Mouse (Mus musculus) brain, embryonic 18.5 days (tissue): ENCODE measurements at regions not wholly inside any gene's neighbourhood (a gene's known extent, or its start where the extent isn't known, plus 50 kb on each side); places are given as distances from the start of the nearest gene placed in this dataset.
"Not testable (repeated sequence)": the region's sequence is repeated elsewhere in the genome, so short reads cannot be mapped to it uniquely, and the experiment has no call there.

Experiments used
- DNase-seq: peaks from one replicate; pipeline ENCODE4 v3.0.0-alpha.2; 2012; ENCODE audit warnings: low read depth, low spot score

- DNase-seq = no peak
Measured at GRCm38 (mm10) chr10:19297669-19298068, 58.7 kb upstream of the Olig3 start.

GRCm38 (mm10) chr10:19295388-19296013, 60.8 kb upstream of the Olig3 start:
- DNase-seq = no peak

- DNase-seq = no peak
Measured at GRCm38 (mm10) chr10:19291474-19291873, 64.9 kb upstream of the Olig3 start.

GRCm38 (mm10) chr10:19291039-19291438, 65.3 kb upstream of the Olig3 start:
- not testable (repeated sequence) for DNase-seq

GRCm38 (mm10) chr10:19282166-19282565, 74.2 kb upstream of the Olig3 start:
- no peak for DNase-seq

- no peak for DNase-seq
Measured at GRCm38 (mm10) chr10:19281021-19281420, 75.3 kb upstream of the Olig3 start.

- DNase-seq = no peak
Measured at GRCm38 (mm10) chr10:19278189-19278842, 78.0 kb upstream of the Olig3 start.

GRCm38 (mm10) chr10:19277103-19277827, 79.1 kb upstream of the Olig3 start:
- peak; percentile 65 for DNase-seq

GRCm38 (mm10) chr10:19274985-19275384, 81.3 kb upstream of the Olig3 start:
- DNase-seq = no peak

GRCm38 (mm10) chr10:19269418-19269817, 86.9 kb upstream of the Olig3 start:
- no peak for DNase-seq

GRCm38 (mm10) chr10:19268051-19268450, 88.3 kb upstream of the Olig3 start:
- DNase-seq = no peak

GRCm38 (mm10) chr10:19240102-19240759, 116.1 kb upstream of the Olig3 start:
- peak; percentile 42 for DNase-seq

GRCm38 (mm10) chr10:19216240-19216639, 140.1 kb upstream of the Olig3 start:
- no peak for DNase-seq

GRCm38 (mm10) chr10:19209751-19210150, 146.6 kb upstream of the Olig3 start:
- DNase-seq = no peak

- DNase-seq = no peak
Measured at GRCm38 (mm10) chr10:19208101-19208722, 148.1 kb upstream of the Olig3 start.

- DNase-seq = no peak
Measured at GRCm38 (mm10) chr10:19207505-19207904, 148.8 kb upstream of the Olig3 start.

- no peak for DNase-seq
Measured at GRCm38 (mm10) chr10:19200311-19200710, 156.0 kb upstream of the Olig3 start.

GRCm38 (mm10) chr10:19195676-19196075, 160.7 kb upstream of the Olig3 start:
- DNase-seq = no peak

GRCm38 (mm10) chr10:19194646-19195045, 161.7 kb upstream of the Olig3 start:
- no peak for DNase-seq

GRCm38 (mm10) chr10:19192971-19193758, 163.2 kb upstream of the Olig3 start:
- DNase-seq = no peak

GRCm38 (mm10) chr10:19192221-19192620, 164.1 kb upstream of the Olig3 start:
- no peak for DNase-seq
